Mouse (Mus musculus): ENCODE data around the gene Rbm38. TPM values are rescaled to one million over a fixed set of nuclear protein-coding genes. Genes with fewer than 3 reads are reported as not detected.
A peak's percentile ranks its signal among the peaks of the same experiment; 100 is the strongest.

Gene Rbm38
- total RNA-seq, 2 experiments from 2014 or later: 205 to 217 TPM

GRCm38 (mm10) chr2:173057623-173058022 is 37.3 kb downstream of the Rbm38 start:
- DNase-seq: peak; percentile 80

DNA sequence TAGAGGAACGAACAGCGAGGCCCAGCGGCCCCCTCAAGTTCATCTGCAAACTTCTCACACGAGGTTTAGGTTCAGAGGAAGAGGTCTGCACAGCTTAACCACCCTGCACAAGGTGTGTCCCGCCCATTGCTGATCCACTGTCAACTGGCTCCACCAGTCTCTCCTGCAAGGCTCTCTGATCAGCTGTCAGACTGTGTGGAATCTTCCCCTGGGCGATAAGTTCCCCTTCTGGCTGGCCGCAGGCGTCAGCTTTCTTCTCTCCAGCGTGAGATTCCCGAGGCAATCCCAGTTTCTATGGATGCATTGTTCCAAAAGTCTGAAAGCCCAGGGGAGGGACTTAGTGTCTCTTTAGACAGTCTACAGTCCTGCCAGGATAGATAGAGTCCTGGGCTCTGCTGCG is 38.0 kb downstream of the Rbm38 start:
- no peak for DNase-seq

DNA sequence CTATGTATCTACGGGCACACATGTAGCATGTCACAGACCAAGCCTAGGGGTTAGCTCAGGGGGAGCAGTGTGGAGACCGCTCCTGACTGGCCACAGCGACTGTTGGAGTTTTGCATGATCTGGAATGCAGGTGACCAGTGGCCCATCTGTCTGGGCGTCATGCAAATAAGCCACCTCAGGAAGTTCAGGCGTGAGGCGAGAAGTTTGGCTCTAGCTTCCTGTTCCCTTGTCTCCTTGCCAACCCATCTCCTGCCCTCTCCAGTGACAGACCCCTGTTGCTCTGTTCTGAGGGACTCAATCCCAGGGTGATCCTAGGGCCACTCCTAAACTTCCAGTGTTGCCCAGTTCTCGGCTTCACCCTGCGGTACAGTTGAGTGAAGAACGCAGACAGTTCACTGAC is 40.2 kb downstream of the Rbm38 start:
- DNase-seq: no peak

DNA sequence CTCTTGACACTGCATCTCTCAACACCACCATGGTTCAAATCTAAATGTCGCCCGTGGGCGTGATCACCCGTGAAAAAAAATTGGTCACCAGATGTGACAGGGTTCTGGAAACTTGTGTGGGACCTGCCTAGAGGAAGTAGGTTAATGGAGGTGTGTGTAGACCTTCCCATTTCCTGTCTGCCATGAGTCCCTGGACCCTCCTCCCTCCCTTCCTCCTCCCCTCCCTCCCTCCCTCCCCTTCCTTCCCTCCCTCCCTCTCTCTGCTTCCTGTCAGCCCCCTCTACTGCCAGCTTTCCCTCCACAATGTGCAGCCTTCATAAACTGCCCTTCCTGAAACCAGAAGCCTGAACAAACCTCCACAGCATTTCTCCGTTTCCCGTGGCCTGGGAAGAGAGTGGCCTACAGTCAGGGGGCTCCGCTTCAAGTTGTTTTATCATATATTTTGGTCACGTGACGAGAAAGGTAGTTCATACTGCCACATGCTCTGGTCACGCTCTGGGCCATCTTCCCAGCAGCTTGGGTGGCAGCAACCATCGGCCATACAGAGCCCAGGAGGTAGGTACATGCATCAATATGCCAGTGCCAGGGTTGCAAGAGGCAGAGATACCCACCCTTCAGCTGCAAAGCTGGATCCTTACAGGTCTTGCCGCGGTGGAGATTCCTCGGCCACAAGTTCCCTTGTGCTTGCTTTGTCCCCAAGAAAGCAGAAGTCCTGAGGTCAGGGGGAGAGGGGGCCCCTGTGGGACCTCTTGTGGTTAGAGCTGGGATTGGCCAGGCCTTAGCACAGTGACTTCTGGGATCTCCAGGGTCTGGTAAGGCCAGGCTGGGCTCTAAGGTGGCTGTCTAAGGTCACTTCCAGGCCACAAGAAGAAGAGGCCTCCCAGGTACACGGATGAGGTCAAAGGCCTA is 41.4 kb downstream of the Rbm38 start:
- peak; percentile 36 for DNase-seq

DNA sequence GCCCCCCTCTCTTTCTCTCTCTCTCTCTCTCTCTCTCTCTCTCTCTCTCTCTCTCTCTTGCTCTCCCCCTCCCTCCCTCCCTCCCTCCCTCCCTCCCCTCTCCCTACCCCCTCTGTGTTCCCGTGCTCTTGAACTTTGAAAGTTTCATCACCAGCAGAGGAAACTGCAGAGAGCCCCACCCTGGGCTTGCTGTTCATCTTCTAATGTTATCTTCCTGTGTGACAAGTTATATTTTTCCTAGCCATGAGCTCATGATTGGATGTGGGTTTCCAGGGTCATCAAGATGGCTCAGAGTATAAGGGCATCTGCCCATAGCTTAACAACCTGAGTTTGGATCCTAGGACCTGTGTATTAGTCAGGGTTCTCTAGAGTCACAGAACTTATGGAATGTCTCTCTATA is 42.9 kb downstream of the Rbm38 start:
- no peak for DNase-seq

- no peak for DNase-seq
Observed at GRCm38 (mm10) chr2:173064864-173065263, 44.6 kb downstream of the Rbm38 start.

GRCm38 (mm10) chr2:173072948-173073347 is 52.6 kb downstream of the Rbm38 start:
- DNase-seq: no peak

GRCm38 (mm10) chr2:173073666-173074065 is 53.4 kb downstream of the Rbm38 start:
- no peak for DNase-seq

GRCm38 (mm10) chr2:173076921-173077320 is 56.6 kb downstream of the Rbm38 start:
- DNase-seq: no peak

DNA sequence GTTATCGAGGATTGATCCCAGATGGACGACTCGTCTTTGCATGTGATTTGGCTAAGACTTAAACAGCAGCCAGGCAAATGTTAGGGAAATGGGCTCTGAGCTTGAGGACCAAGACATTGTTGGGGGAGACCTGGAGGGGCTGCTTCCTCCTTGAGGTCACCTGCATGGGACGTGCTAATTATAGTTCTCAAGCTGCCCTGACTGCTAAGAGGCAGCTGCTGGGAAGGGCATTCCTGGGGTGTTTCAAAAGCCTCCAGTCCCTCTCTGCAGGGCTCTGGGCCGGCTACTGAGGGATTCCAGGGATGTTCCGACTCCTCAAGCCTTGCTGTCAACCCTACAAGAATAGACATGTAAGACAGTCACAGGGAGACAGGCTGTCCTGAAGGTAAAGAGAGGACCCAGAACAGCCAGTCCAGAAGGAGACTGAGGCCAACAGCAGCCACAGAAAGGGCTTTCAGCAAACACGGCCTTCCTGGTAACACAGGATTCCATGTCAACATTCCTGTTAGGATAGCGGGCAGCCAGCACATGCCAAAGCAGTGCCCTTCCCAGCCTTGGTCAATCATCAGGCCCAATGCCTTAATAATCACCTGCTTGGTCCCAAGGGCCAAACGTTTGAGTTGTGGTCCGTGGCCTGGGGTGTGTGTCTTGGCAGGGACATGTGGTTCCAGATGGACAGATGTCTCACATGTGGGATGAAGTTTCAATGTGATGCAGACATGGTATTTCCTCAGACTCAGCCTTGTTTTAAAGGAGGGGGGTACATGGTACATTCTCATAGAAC is 59.7 kb downstream of the Rbm38 start:
- DNase-seq: peak; percentile 42

- peak; percentile 70 for DNase-seq
Observed at GRCm38 (mm10) chr2:173080785-173081241, 60.5 kb downstream of the Rbm38 start.

DNA sequence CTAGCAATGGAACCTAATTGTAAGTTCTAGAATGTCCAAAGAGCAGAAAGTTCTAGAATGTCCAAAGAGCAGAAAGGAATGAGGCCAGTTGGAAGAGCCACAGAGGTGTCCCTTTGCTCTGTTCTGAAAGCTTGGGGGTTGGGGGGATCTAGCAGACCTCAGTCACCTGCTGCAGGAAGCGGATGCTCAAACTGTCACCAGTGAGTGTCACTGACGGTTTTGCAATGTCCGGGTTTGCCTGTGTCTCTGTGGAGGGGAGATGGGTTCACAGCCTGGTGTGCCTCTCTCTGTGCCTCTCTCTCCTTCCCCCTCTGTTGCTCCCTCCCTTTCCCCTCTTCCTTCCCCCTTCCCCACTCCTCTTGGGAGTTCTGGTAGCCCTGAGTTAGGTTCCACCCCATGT is 62.4 kb downstream of the Rbm38 start:
- DNase-seq: no peak

- no peak for DNase-seq
Observed at GRCm38 (mm10) chr2:173083106-173083505, 62.8 kb downstream of the Rbm38 start.

GRCm38 (mm10) chr2:173083712-173084475 is 63.6 kb downstream of the Rbm38 start:
- no peak for DNase-seq

Other genes starting within 250 kb of the Rbm38 start
- 1 to 10 TPM in 1 of 2 experiments, under 1 TPM in 1; 0.87 to 1.8 TPM for gene Bmp7, start 80.2 kb upstream of the Rbm38 start, total RNA-seq (2021)
- not detected for gene Spo11, start 42.8 kb upstream of the Rbm38 start, total RNA-seq (2021)
- gene Rae1, start 20.4 kb upstream of the Rbm38 start, total RNA-seq (2021): 10 to 100 TPM; 11.8 to 12.7 TPM
- gene Ctcfl, start 99.0 kb downstream of the Rbm38 start, total RNA-seq (2021): not detected
- 10 to 100 TPM in 1 of 2 experiments, 1 to 10 TPM in 1; 1.2 to 61.5 TPM for gene Pck1, start 132.6 kb downstream of the Rbm38 start, total RNA-seq (2021)
- gene Zbp1, start 198.4 kb downstream of the Rbm38 start, total RNA-seq (2021): under 1 TPM in 1 of 2 experiments, not detected in 1; 0.27 TPM

Data from gastrocnemius, postnatal 25 days (tissue).